Mouse (Mus musculus): ENCODE results near the gene Arhgef10l. TPM values are rescaled to one million over a fixed set of nuclear protein-coding genes. Genes with fewer than 3 reads are reported as not detected.
A peak's percentile ranks its signal among the peaks of the same experiment; 100 is the strongest.

The Arhgef10l gene
- polyA plus RNA-seq, 1 experiment: not detected

DNA sequence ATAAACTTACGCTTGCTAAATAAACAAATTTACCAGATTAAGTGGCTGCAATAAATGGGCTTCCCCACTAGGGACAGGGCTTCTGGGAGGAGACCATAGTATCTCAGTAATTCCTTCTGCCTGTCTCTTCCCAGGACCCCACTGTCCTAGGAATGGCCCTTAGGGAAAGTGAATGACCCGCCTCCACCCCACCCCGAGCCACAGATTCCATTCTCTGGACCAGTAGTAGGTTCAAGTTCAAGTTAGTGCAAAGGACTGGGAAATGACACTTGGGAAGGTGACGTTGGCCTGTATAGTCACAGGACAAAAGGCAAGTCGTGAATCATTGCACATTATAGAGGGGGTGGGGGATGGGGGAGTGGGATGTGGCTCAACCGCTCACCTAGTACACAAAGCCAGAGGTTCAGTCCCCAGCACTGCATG lies 19.1 kb upstream of the Arhgef10l start:
- H3K4me3 ChIP-seq (ENCODE audit: insufficient read depth, low read depth, low read length): no peak overlapping the region
- WGBS: 65% methylated on average over 6 of the region's 6 CpGs
- peaks cover 11% of the 10 kb centered on the region for H3K4me1 ChIP-seq (ENCODE audit: control insufficient read depth, insufficient read depth, low read length)
- no peak overlapping the region for H3K27ac ChIP-seq (ENCODE audit: insufficient read depth, low read depth, low read length)
- TF ChIP-seq CTCF (IDR thresholded peaks at IDR 0.05; ENCODE audit: insufficient read depth, low read depth, low read length) (no peak), POLR2A (IDR thresholded peaks at IDR 0.05; ENCODE audit: insufficient read depth, low read depth, low read length) (no peak)

DNA sequence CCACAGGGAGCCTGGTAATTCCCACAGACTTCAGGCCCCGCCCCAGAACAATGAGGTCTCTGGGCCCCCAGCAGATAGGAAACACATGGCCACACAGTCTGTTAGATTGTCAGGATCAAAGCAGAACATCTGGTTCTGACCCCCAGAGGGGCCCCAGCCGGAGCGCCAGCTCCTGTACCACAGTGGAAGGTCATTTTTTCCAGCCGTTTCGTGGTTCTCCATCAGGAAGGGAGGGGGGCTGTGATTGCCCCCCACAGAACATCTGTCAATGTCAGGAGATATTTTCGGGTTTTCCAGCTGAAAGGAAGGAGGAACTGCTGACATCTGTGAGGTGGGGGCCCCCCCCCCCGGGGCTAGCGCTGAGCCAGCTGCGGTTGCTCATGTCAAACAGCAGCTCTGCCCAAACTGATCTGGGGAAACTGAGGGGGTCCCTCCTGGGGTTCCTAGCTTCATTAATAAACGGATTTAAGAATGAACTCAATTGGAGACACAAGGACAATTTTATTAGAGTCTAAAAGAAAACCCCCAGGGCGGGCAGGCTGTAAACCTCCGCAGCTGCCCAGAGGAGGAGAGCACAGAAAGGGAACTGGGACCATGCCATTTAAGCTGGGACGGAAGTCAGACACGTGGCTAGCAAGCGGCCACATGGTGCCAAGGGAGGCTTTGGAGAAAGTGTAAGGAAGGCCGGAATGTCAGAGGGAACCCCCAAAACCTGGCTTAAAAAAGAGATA lies 18.5 kb upstream of the Arhgef10l start:
- no peak overlapping the region for H3K4me3 ChIP-seq (ENCODE audit: insufficient read depth, low read depth, low read length)
- H3K4me1 ChIP-seq (ENCODE audit: control insufficient read depth, insufficient read depth, low read length): peaks cover 14% of the 10 kb centered on the region
- 26% methylated on average over 16 of the region's 16 CpGs for WGBS
- TF ChIP-seq POLR2A (IDR thresholded peaks at IDR 0.05; ENCODE audit: insufficient read depth, low read depth, low read length) (no peak), CTCF (IDR thresholded peaks at IDR 0.05; ENCODE audit: insufficient read depth, low read depth, low read length) (no peak)
- H3K27ac ChIP-seq (ENCODE audit: insufficient read depth, low read depth, low read length): no peak overlapping the region

DNA sequence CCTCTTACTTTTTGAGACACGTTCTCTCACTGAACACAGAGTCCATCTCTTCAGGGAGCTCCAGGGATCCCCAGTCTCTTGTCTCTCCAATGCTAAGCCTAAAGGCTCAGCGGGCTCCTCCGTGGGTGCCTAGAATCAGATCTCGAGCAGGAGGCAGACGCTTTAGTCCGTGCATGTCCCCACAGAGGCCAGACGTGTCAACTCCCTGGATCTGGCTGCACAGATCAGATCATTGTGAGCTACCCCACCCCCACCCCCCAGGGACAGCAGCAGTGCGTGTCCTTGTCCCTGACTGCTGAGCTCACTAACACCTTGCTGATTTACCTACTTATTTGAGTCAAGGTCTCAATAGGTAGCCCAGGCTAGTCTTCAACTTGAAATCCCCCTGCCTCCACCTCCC lies 17.8 kb upstream of the Arhgef10l start:
- Histone ChIP-seq H3K27ac (ENCODE audit: insufficient read depth, low read depth, low read length) (no peak overlapping the region), H3K4me1 (ENCODE audit: control insufficient read depth, insufficient read depth, low read length) (peaks cover 14% of the 10 kb centered on the region), H3K4me3 (ENCODE audit: insufficient read depth, low read depth, low read length) (no peak overlapping the region)
- TF ChIP-seq POLR2A (IDR thresholded peaks at IDR 0.05; ENCODE audit: insufficient read depth, low read depth, low read length) (no peak), CTCF (IDR thresholded peaks at IDR 0.05; ENCODE audit: insufficient read depth, low read depth, low read length) (no peak)
- 58% methylated on average over 8 of the region's 8 CpGs for WGBS

DNA sequence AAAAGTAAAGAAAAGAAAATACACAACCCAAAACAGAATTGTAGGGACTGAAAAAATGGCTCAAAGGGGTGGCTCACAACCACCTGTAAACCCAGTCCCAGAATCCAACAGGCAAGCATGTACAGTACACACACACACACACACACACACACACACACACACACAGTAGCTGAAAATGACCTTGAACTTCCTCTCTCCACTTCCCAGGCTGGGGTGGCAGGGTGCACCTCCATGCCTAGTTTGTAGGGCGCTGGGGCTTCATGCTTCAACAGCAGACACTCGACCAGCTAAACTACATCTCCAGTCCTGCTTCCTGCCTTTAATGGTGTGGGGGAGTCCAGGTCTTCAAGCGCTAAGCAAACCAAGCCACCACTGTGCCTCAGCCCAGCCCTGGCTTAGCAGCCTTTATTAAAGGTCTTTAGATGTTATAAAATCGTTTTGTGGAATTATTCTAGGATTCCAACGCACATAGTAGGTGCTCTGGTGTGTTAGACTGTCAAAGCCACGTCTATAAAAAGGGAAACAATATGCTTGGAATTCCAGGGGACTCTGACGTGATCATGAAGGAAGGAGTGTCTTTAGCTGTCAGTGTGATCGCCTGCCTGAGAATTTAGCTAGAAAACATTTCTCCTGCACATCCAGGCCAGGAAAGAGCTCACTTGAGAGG lies 15.1 kb upstream of the Arhgef10l start:
- peaks cover 14% of the 10 kb centered on the region for H3K4me1 ChIP-seq (ENCODE audit: control insufficient read depth, insufficient read depth, low read length)
- no peak overlapping the region for H3K27ac ChIP-seq (ENCODE audit: insufficient read depth, low read depth, low read length)
- WGBS: 67% methylated on average over 8 of the region's 8 CpGs
- no peak for TF ChIP-seq CTCF (IDR thresholded peaks at IDR 0.05; ENCODE audit: insufficient read depth, low read depth, low read length)
- TF ChIP-seq POLR2A (IDR thresholded peaks at IDR 0.05; ENCODE audit: insufficient read depth, low read depth, low read length): no peak
- H3K4me3 ChIP-seq (ENCODE audit: insufficient read depth, low read depth, low read length): no peak overlapping the region

DNA sequence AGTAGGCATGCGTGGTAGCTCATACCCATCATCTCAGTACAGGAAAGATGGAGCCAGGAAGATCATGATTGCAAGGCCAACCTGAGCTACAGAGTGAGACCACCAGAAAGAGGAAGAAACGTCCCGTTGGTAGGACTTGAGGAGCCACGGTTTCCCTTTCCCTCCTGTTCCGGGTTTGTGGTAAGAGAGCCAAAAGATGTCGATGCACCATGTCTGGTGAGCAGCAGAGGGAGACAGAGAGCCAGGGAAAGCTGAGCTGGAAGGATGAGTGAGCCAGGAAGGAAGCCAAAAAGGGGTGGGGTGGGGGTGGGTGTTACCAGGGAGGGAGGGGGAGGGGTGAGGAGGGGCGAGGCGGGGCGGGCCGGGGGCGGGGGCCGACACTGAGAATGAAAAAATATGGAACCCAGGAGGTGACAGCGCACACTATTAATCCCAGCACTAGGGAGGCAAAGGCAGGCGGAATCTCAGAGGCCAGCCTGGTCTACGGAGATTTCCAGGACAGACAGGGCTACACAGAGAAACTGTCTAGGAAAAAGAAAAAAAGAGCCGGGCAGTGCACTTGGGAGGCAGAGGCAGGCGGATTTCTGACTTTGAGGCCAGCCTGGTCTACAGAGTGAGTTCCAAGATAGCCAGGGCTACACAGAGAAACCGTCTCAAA lies 14.0 kb upstream of the Arhgef10l start:
- 21% methylated on average over 15 of the region's 18 CpGs for WGBS
- TF ChIP-seq CTCF (IDR thresholded peaks at IDR 0.05; ENCODE audit: insufficient read depth, low read depth, low read length) (peak; percentile 76), POLR2A (IDR thresholded peaks at IDR 0.05; ENCODE audit: insufficient read depth, low read depth, low read length) (no peak)
- peak overlapping the region; percentile 24 for H3K4me3 ChIP-seq (ENCODE audit: insufficient read depth, low read depth, low read length)
- H3K4me1 ChIP-seq (ENCODE audit: control insufficient read depth, insufficient read depth, low read length): peaks cover 14% of the 10 kb centered on the region
- H3K27ac ChIP-seq (ENCODE audit: insufficient read depth, low read depth, low read length): no peak overlapping the region

DNA sequence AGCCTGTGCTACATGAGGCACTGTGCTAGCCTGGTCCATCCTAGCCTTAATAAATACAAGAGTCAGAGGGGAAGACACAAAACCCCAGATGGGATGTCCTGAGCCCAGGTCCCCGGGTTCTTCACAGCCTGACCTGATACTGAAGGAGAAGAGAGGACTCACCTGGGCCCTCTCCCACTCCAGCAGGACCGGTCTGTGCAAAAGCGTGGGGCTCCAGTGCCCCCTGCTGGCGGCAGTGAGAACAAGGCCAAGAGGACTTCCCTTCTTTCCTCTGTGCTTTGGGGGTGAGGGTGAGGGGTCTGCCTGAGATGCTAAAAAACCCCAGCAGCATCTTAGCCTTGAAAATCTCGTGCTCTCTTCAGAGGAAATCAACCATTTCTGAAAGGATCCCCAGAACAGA lies 13.2 kb upstream of the Arhgef10l start:
- Histone ChIP-seq H3K4me1 (ENCODE audit: control insufficient read depth, insufficient read depth, low read length) (peaks cover 11% of the 10 kb centered on the region), H3K4me3 (ENCODE audit: insufficient read depth, low read depth, low read length) (no peak overlapping the region), H3K27ac (ENCODE audit: insufficient read depth, low read depth, low read length) (no peak overlapping the region)
- WGBS: 23% methylated on average over 5 of the region's 5 CpGs
- peak; percentile 78 for TF ChIP-seq CTCF (IDR thresholded peaks at IDR 0.05; ENCODE audit: insufficient read depth, low read depth, low read length)
- no peak for TF ChIP-seq POLR2A (IDR thresholded peaks at IDR 0.05; ENCODE audit: insufficient read depth, low read depth, low read length)

DNA sequence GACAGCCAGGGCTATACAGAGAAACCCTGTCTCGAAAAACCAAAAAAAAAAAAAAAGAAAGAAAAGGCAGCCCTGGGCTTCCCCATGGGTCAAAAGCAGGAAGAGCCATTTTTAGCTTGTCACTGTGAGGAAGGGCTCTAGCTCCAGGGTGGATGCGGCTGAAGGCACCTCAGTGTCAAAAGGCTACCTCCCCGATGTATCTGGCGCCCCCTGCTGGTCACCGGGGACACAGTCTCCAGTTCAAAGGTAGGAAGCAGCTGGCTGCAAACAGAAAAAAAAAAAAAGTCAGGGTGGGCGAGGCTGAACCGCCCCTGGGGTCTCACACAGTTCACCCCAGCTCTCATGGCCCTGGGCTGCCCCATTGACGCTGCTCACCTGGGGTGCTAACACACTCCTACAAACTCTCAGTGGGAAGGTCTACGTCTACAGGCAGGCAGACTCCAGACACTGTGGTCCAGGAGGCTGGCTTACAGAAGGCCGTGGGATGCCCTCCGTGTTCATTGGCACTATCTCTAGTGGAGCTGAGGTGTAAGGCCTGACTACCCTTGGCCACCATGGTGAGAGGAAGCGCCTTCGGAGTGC lies 8.6 kb upstream of the Arhgef10l start:
- no peak overlapping the region for H3K27ac ChIP-seq (ENCODE audit: insufficient read depth, low read depth, low read length)
- no peak for TF ChIP-seq POLR2A (IDR thresholded peaks at IDR 0.05; ENCODE audit: insufficient read depth, low read depth, low read length)
- TF ChIP-seq CTCF (IDR thresholded peaks at IDR 0.05; ENCODE audit: insufficient read depth, low read depth, low read length): peak; percentile 84
- H3K4me1 ChIP-seq (ENCODE audit: control insufficient read depth, insufficient read depth, low read length): peaks cover under 1% of the 10 kb centered on the region; the same call in 1 of the 2 replicates
- WGBS: 35% methylated on average over 13 of the region's 13 CpGs
- H3K4me3 ChIP-seq (ENCODE audit: insufficient read depth, low read depth, low read length): no peak overlapping the region

DNA sequence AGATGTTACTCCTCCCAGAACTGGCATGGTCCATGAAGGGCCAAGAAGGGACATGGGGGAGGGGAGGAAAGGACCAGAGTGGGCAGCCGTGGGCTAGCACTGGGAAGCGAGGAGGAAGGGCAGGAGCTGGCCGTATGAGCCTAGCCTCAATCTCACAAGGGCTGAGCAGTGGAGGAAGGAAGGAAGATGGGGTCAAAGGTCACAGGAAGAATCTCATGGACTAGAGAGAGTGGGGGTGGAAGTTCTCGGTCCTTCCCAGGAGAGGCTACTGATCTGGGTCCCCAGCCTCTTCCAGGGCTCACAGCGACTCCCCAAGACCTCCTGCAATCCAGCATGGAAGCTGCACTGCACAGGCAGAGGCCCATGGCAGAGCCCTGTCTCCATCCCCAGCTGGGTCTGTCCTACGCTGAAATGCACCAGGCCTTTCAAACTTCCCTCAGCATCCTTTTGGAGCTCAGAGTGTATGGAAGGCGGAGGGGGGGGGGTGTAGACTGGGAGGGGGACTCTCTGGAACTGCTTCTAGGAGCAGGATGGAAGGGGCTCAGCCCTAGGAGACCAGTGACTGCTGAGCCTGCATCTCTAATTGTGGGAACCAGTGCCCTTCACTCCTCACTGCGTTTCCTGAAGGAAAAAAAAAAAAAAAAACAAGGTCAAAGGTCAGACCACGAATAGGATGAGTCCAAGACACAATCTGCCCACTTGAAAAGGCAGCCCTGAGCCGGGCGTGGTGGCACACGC lies 7.9 kb upstream of the Arhgef10l start:
- Histone ChIP-seq H3K4me3 (ENCODE audit: insufficient read depth, low read depth, low read length) (no peak overlapping the region), H3K27ac (ENCODE audit: insufficient read depth, low read depth, low read length) (no peak overlapping the region), H3K4me1 (ENCODE audit: control insufficient read depth, insufficient read depth, low read length) (no peaks in the 10 kb centered on the region)
- 78% methylated on average over 12 of the region's 12 CpGs for WGBS
- TF ChIP-seq CTCF (IDR thresholded peaks at IDR 0.05; ENCODE audit: insufficient read depth, low read depth, low read length) (no peak), POLR2A (IDR thresholded peaks at IDR 0.05; ENCODE audit: insufficient read depth, low read depth, low read length) (no peak)
